Mouse (Mus musculus) embryo, embryonic 10.5 days (tissue): ENCODE results near the gene Mapk7.
A peak's percentile ranks its signal among the peaks of the same experiment; 100 is the strongest.

Source experiments
- DNase-seq: peaks from one replicate; pipeline ENCODE4 v3.0.0-alpha.2; 2015; ENCODE audit warnings: low spot score

Gene Mapk7

GRCm38 (mm10) chr11:61494129-61494997 is at the start of gene Mapk7:
Gene Mapk7, minus strand, starts transcription at chr11:61494406.
- DNase-seq: peak; percentile 99

GRCm38 (mm10) chr11:61541106-61541505 is 46.9 kb upstream of the Mapk7 start:
- DNase-seq: no peak

GRCm38 (mm10) chr11:61540642-61541041 is 46.4 kb upstream of the Mapk7 start:
- DNase-seq: no peak

- DNase-seq: no peak
These were observed 43.2 kb upstream of the Mapk7 start for GRCm38 (mm10) chr11:61537362-61537761.

GRCm38 (mm10) chr11:61536952-61537351 is 42.7 kb upstream of the Mapk7 start:
- no peak for DNase-seq

- no peak for DNase-seq
These were observed 41.3 kb upstream of the Mapk7 start for GRCm38 (mm10) chr11:61535530-61535929.

GRCm38 (mm10) chr11:61533571-61533970 is 39.4 kb upstream of the Mapk7 start:
- DNase-seq: peak; percentile 15

- no peak for DNase-seq
These were observed 38.6 kb upstream of the Mapk7 start for GRCm38 (mm10) chr11:61532820-61533219.

GRCm38 (mm10) chr11:61529268-61529713 is 35.1 kb upstream of the Mapk7 start:
- DNase-seq: peak; percentile 10

GRCm38 (mm10) chr11:61526872-61527271 is 32.7 kb upstream of the Mapk7 start:
- DNase-seq: no peak

GRCm38 (mm10) chr11:61519484-61520107 is 25.4 kb upstream of the Mapk7 start:
- DNase-seq: no peak

GRCm38 (mm10) chr11:61518871-61519270 is 24.7 kb upstream of the Mapk7 start:
- DNase-seq: no peak

- no peak for DNase-seq
These were observed 23.8 kb upstream of the Mapk7 start for GRCm38 (mm10) chr11:61517971-61518370.

- DNase-seq: peak; percentile 72
These were observed 20.7 kb upstream of the Mapk7 start for GRCm38 (mm10) chr11:61514953-61515352.

- DNase-seq: peak; percentile 99
These were observed 10.6 kb upstream of the Mapk7 start, which contains the start of gene B9d1 for GRCm38 (mm10) chr11:61504713-61505257. Gene B9d1, plus strand, starts transcription at chr11:61505144.

GRCm38 (mm10) chr11:61503933-61504332 is 9.7 kb upstream of the Mapk7 start:
- DNase-seq: no peak

GRCm38 (mm10) chr11:61498736-61499504 is 4.7 kb upstream of the Mapk7 start:
- DNase-seq: no peak

GRCm38 (mm10) chr11:61497490-61497889 is 3.3 kb upstream of the Mapk7 start:
- DNase-seq: no peak

GRCm38 (mm10) chr11:61495528-61495927 is 1.3 kb upstream of the Mapk7 start:
- DNase-seq: no peak

GRCm38 (mm10) chr11:61493525-61494128 is 579 bp downstream of the Mapk7 start:
- DNase-seq: no peak

- no peak for DNase-seq
These were observed 1.3 kb downstream of the Mapk7 start for GRCm38 (mm10) chr11:61492749-61493401.
